Mouse (Mus musculus) MEL (cell line): ENCODE results near the gene Mcf2.

Source experiments
- CTCF ChIP-seq, 3 experiments: IDR thresholded peaks in 2 of 3; conservative IDR thresholded peaks in 1 of 3; 2 replicates each; pipeline ENCODE4 v1.5.1; 2011 to 2012; ENCODE audit warnings: low read length in 3 of 3, low read depth in 2 of 3, mild to moderate bottlenecking in 2 of 3, improper control_type of control experiment in 1 of 3, inconsistent platforms in 1 of 3, mixed read lengths in 1 of 3, moderate library complexity in 1 of 3; ENCODE audit not compliant: control insufficient read depth in 1 of 3, insufficient read depth in 1 of 3, poor library complexity in 1 of 3, severe bottlenecking in 1 of 3
- E2F4 ChIP-seq: IDR thresholded peaks from 2 replicates; pipeline ENCODE4 v1.6.1; 2011; ENCODE audit warnings: low read depth, low read length, improper control_type of control experiment, borderline replicate concordance
- ETS1 ChIP-seq: IDR thresholded peaks from 2 replicates; pipeline ENCODE4 v1.6.1; 2012; ENCODE audit warnings: low read depth, mild to moderate bottlenecking, inconsistent platforms, low read length, improper control_type of control experiment, moderate library complexity
- HCFC1 ChIP-seq: IDR thresholded peaks from 2 replicates; pipeline ENCODE4 v1.6.1; 2012; ENCODE audit warnings: low read depth, mild to moderate bottlenecking, inconsistent platforms, low read length, improper control_type of control experiment, moderate library complexity
- JUND ChIP-seq: IDR thresholded peaks from 2 replicates; pipeline ENCODE4 v1.6.1; 2011; ENCODE audit warnings: low read depth, mild to moderate bottlenecking, improper control_type of control experiment, low read length
- POLR2A ChIP-seq, 2 experiments: IDR thresholded peaks; 2 replicates each; pipeline ENCODE4 v1.6.1; 2011 to 2012; ENCODE audit warnings: low read length in 2 of 2, mild to moderate bottlenecking in 2 of 2, control low read depth in 1 of 2, improper control_type of control experiment in 1 of 2, low read depth in 1 of 2, moderate library complexity in 1 of 2; ENCODE audit not compliant: control insufficient read depth in 1 of 2, insufficient read depth in 1 of 2, poor library complexity in 1 of 2
- RCOR1 ChIP-seq: IDR thresholded peaks from 2 replicates; pipeline ENCODE4 v1.6.1; 2012; ENCODE audit warnings: low read depth, mild to moderate bottlenecking, inconsistent platforms, low read length, improper control_type of control experiment
- SIN3A ChIP-seq: IDR thresholded peaks from 2 replicates; pipeline ENCODE4 v1.6.1; 2012; ENCODE audit warnings: low read length, improper control_type of control experiment, inconsistent platforms
- SMC3 ChIP-seq: IDR thresholded peaks from 2 replicates; pipeline ENCODE4 v1.6.1; 2011; ENCODE audit warnings: low read depth, low read length, improper control_type of control experiment
- ZC3H11A ChIP-seq: IDR thresholded peaks from 2 replicates; pipeline ENCODE4 v1.6.1; 2012; ENCODE audit warnings: low read depth, mild to moderate bottlenecking, inconsistent platforms, low read length, improper control_type of control experiment
- ZMIZ1 ChIP-seq: IDR thresholded peaks from 2 replicates; pipeline ENCODE4 v1.6.1; 2012; ENCODE audit warnings: low read depth, mild to moderate bottlenecking, inconsistent platforms, low read length, improper control_type of control experiment, moderate library complexity

- no peak for TF ChIP-seq CTCF (IDR thresholded peaks at IDR 0.05 in 2 of 3, conservative IDR thresholded peaks at IDR 0.05 in 1 of 3; ENCODE audit: control insufficient read depth in 1 of 3, insufficient read depth in 1 of 3, low read depth in 2 of 3, low read length in 3 of 3, poor library complexity in 1 of 3, severe bottlenecking in 1 of 3)
- no peak for TF ChIP-seq SIN3A
- TF ChIP-seq E2F4, result no peak
- TF ChIP-seq JUND, result no peak
- TF ChIP-seq HCFC1, result no peak
- TF ChIP-seq RCOR1, result no peak
- no peak for TF ChIP-seq ZMIZ1
- no peak for TF ChIP-seq POLR2A (IDR thresholded peaks at IDR 0.05; ENCODE audit: control insufficient read depth in 1 of 2, insufficient read depth in 1 of 2, low read depth in 1 of 2, low read length in 2 of 2, poor library complexity in 1 of 2)
- no peak for TF ChIP-seq SMC3
- TF ChIP-seq ZC3H11A, result no peak
- no peak for TF ChIP-seq ETS1
Observed at GRCm38 (mm10) chrX:60178025-60178743, 705 bp downstream of the Mcf2 start.
